Mouse (Mus musculus) forebrain, embryonic 14.5 days (tissue): Measurements from ENCODE around the gene Gm10491. TPM values are rescaled to one million over a fixed set of nuclear protein-coding genes. Genes with fewer than 3 reads are reported as not detected.

Experiments used
- ATAC-seq: fragments of 200-750 bp; cut with Nextera tagmentation; 2 replicates; pipeline ENCODE4 v1.8.0; 2017; ENCODE audit warnings: mild to moderate bottlenecking, moderate library complexity
- DNase-seq: peaks from one replicate; pipeline ENCODE4 v3.0.0-alpha.2; 2015; ENCODE audit warnings: low spot score
- H3K27ac ChIP-seq: fragments of 300-500 bp; sonication (generic); 2 replicates; pipeline ENCODE4 v1.5.1; 2014; ENCODE audit warnings: low read depth, mild to moderate bottlenecking, control low read depth, low read length, moderate library complexity
- H3K27me3 ChIP-seq: fragments of 300-500 bp; sonication (generic); replicated peaks from 2 replicates; pipeline ENCODE4 v1.6.1; 2014; ENCODE audit warnings: low read length, control low read depth, mixed read lengths; ENCODE audit not compliant: control insufficient read depth, insufficient read depth
- H3K36me3 ChIP-seq: fragments of 300-500 bp; sonication (generic); 2 replicates; pipeline ENCODE4 v1.6.1; 2014; ENCODE audit warnings: low read length, control low read depth; ENCODE audit not compliant: control insufficient read depth, insufficient read depth
- H3K4me1 ChIP-seq: fragments of 300-500 bp; sonication (generic); 2 replicates; pipeline ENCODE4 v1.6.1; 2014; ENCODE audit warnings: antibody characterized with exemption, low read length, control low read depth; ENCODE audit not compliant: control insufficient read depth, insufficient read depth
- H3K4me2 ChIP-seq: fragments of 300-500 bp; sonication (generic); 2 replicates; pipeline ENCODE4 v1.6.1; 2014; ENCODE audit warnings: mild to moderate bottlenecking, control low read depth, low read length
- H3K4me3 ChIP-seq: fragments of 300-500 bp; sonication (generic); 2 replicates; pipeline ENCODE4 v1.5.1; 2014; ENCODE audit warnings: low read depth, low read length, control low read depth
- H3K9ac ChIP-seq: fragments of 300-500 bp; sonication (generic); 2 replicates; pipeline ENCODE4 v1.6.1; 2014; ENCODE audit warnings: mild to moderate bottlenecking, low read length, control low read depth, moderate library complexity
- H3K9me3 ChIP-seq: fragments of 300-500 bp; sonication (generic); replicated peaks from 2 replicates; pipeline ENCODE4 v1.6.1; 2016; ENCODE audit warnings: low read length, control low read depth, mixed read lengths; ENCODE audit not compliant: control insufficient read depth
- WGBS: fragments of 180-500 bp; shearing (Covaris S2); extraction: QIAGEN DNeasy Blood & Tissue Kit; methylation state at CpG from one replicate; pipeline ENCODE4 v1.1.7; 2014; 5-methylcytosine and 5-hydroxymethylcytosine counted together
- polyA plus RNA-seq: library from polyadenylated mRNA; unstranded; fragments of >200 nt; fragmentation: Nextera tagmentation; extraction: Ambion mirVana; gene quantifications from 2 replicates; pipeline ENCODE4 v1.2.1, GENCODE M21; 2014

Gm10491 gene
- polyA plus RNA-seq: not detected in 2 replicates

DNA sequence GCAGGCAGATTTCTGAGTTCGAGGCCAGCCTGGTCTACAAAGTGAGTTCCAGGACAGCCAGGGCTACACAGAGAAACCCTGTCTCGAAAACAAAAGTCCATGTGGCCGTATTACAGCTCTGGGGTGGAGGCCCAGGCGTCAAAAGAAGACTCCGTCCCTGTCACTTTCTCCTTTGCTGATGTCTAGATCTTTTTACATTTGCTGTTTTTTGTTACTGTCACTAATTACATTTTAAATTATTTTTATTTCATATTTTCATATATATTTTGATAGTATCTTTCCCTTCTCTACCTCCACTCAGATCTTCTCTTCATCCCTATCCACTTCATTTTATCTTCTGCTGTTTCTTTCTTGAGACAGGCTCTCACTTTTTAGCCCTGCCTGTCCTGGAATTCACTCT is at the start of gene Gm10491:
Gene Gm10491 (minus strand): TSS at position 101 of the 400 bp plus-strand sequence.
- Histone ChIP-seq H3K4me1 (no peaks in the 10 kb centered on the region), H3K27me3 (no peaks in the 10 kb centered on the region), H3K36me3 (0 out of 2 replicates have a peak, but pooled peaks cover 11% of the 10 kb centered on the region), H3K4me2 (no peak within 1 kb of the TSS), H3K9ac (no peak within 1 kb of the TSS), H3K4me3 (no peak within 1 kb of the TSS), H3K9me3 (no peaks in the 10 kb centered on the region), H3K27ac (no peak within 1 kb of the TSS)
- DNase-seq (no peak), ATAC-seq (no peak)
- 80% methylated on average over 5 of the region's 5 CpGs for WGBS

- no peaks in the 10 kb centered on the region for H3K36me3 ChIP-seq
- no peak overlapping the region for H3K9ac ChIP-seq
- H3K9me3 ChIP-seq: no peaks in the 10 kb centered on the region
- H3K27me3 ChIP-seq: no peaks in the 10 kb centered on the region
- no peaks in the 10 kb centered on the region for H3K4me1 ChIP-seq
- H3K4me2 ChIP-seq: no peak overlapping the region
- no peak overlapping the region for H3K27ac ChIP-seq
- DNase-seq (no peak), ATAC-seq (no peak)
- WGBS: 89% methylated on average over 7 of the region's 7 CpGs
- no peak overlapping the region for H3K4me3 ChIP-seq
Measured at GRCm38 (mm10) chrX:7950091-7950490, 42.5 kb upstream of the Gm10491 start.

DNA sequence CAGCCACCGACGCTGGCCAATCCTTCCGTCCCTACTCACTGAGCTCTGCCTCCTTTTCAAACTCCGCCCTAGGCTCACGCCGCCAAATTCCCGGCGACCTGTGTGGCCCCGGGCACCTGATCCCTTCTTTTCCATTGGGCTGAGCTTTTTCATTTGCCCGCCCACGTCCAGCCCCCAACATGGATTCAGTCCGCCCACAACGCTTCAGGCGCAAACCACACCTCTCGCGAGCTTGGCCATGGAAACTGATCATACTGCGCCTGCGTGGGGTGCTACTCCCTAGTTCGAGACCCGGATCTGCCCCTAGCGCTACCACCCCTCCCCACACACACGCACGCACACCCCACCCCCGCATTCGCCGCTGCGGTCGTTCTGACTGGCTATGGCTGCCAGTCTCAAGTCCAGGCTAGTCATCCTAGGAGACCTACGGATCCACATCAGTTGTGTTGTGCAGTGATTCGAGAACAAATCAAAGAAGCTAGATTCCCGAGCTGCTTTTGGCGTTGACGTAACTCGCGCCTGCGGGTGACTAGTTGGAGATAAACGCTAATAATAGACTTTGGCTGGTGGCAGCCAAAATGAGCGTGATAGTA is 40.4 kb upstream of the Gm10491 start:
- ATAC-seq: no peak; the same call in 1 of the 2 replicates
- WGBS: 29% methylated on average over 38 of the region's 38 CpGs
- Histone ChIP-seq H3K27me3 (no peaks in the 10 kb centered on the region), H3K4me1 (no peaks in the 10 kb centered on the region), H3K9me3 (no peaks in the 10 kb centered on the region), H3K4me2 (peak overlapping the region; percentile 41), H3K9ac (peak overlapping the region; percentile 49), H3K36me3 (no peaks in the 10 kb centered on the region), H3K4me3 (peak overlapping the region; percentile 44), H3K27ac (peak overlapping the region; percentile 9; the same call in 1 of the 2 replicates)
- peak; percentile 96 for DNase-seq

- H3K27me3 ChIP-seq: no peaks in the 10 kb centered on the region
- ATAC-seq: peak; percentile 99
- DNase-seq: no peak
- no peaks in the 10 kb centered on the region for H3K36me3 ChIP-seq
- H3K27ac ChIP-seq: peak within 1 kb of the TSS; percentile 36; the same call in 1 of the 2 replicates
- 31% methylated on average over 37 of the region's 37 CpGs for WGBS
- H3K4me3 ChIP-seq: peak within 1 kb of the TSS; percentile 44
- peak within 1 kb of the TSS; percentile 58 for H3K4me2 ChIP-seq
- H3K4me1 ChIP-seq: no peaks in the 10 kb centered on the region
- no peaks in the 10 kb centered on the region for H3K9me3 ChIP-seq
- peak within 1 kb of the TSS; percentile 60 for H3K9ac ChIP-seq
Measured at GRCm38 (mm10) chrX:7947108-7947899, 39.7 kb upstream of the Gm10491 start, which contains the start of gene Hdac6. Hdac6 (minus strand) TSS chrX:7947889.

DNA sequence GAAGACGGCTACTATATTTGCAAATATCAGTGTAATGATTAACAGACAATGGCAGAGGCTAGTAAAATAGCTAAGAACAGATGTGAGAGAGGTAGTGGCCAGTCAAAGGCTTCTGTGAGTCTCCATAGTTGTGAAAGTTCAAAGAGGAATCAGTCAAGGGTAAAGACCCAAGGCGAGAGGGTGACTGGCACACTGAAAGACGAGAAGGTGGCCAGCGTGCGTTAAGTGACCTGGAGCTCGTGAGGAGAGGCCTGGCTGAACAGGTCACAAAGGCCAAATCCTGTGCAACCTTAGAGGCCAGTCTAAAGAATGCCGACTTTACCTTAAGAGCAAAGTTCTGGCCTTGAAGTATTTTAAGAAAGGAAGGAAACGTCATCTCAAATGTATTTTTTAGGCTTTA is 38.0 kb upstream of the Gm10491 start:
- no peaks in the 10 kb centered on the region for H3K27me3 ChIP-seq
- 85% methylated on average over 8 of the region's 8 CpGs for WGBS
- peaks cover 6% of the 10 kb centered on the region; the same call in 1 of the 2 replicates for H3K36me3 ChIP-seq
- no peak overlapping the region for H3K4me2 ChIP-seq
- ATAC-seq (no peak), DNase-seq (no peak)
- H3K4me1 ChIP-seq: no peaks in the 10 kb centered on the region
- H3K27ac ChIP-seq: no peak overlapping the region
- no peak overlapping the region for H3K4me3 ChIP-seq
- H3K9me3 ChIP-seq: no peaks in the 10 kb centered on the region
- no peak overlapping the region for H3K9ac ChIP-seq

DNA sequence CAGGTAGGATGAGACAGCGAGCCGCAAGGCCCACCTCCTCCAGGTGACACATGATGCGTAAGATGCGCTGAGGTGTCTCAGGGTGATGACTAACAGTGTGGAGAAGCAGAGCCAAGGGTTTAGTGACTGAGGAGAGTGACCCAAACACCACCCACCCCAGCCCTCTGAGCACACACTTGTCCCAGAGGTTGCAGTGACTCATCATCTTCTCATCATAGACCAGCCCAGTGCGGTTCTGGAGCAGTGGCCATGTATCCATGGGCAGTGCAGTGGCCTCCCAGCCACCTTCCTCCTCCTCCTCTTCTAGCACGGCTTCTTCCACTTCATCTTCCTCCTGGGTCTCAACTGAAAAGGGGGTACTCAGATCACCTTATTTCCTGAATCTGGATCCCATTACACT is 30.0 kb upstream of the Gm10491 start:
- peaks cover 20% of the 10 kb centered on the region; the same call in 1 of the 2 replicates for H3K36me3 ChIP-seq
- H3K4me3 ChIP-seq: no peak overlapping the region
- H3K4me2 ChIP-seq: no peak overlapping the region
- H3K9me3 ChIP-seq: no peaks in the 10 kb centered on the region
- no peaks in the 10 kb centered on the region for H3K4me1 ChIP-seq
- H3K27ac ChIP-seq: no peak overlapping the region
- WGBS: 89% methylated on average over 6 of the region's 6 CpGs
- no peak overlapping the region for H3K9ac ChIP-seq
- no peak for ATAC-seq
- no peak for DNase-seq
- H3K27me3 ChIP-seq: no peaks in the 10 kb centered on the region

- Histone ChIP-seq H3K27ac (no peak overlapping the region), H3K4me1 (no peaks in the 10 kb centered on the region), H3K36me3 (peaks cover 25% of the 10 kb centered on the region; the same call in 1 of the 2 replicates), H3K9me3 (no peaks in the 10 kb centered on the region), H3K27me3 (no peaks in the 10 kb centered on the region), H3K4me3 (no peak overlapping the region), H3K4me2 (no peak overlapping the region), H3K9ac (no peak overlapping the region)
- no peak for DNase-seq
- WGBS: 66% methylated on average over 11 of the region's 11 CpGs
- no peak for ATAC-seq
Measured at GRCm38 (mm10) chrX:7936874-7937273, 29.2 kb upstream of the Gm10491 start.

DNA sequence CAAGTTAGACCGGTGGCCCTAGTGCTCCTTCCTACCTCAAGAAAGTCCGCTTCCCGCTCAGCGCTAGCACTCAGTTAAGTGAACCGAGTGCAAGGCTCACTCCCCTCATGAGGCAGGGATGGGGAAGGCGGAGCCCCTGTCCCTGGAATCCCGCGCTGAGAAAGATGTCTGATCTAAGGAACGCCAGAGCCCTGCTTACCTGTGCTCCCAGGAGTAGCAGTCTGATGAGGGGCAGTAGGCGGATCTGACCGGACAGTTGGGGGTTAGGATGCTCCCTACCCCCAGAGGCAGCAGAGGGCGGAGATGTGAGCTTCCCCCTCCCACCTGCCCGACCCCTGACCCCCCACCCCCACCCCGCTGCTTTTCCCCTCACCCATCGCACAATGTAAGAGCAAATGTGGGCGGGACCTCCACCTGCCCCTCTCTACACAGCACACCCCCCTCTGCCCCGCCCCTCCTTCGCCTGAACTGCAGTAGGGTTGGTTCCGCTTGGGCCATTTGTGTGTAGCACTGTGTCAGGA is 20.7 kb upstream of the Gm10491 start, which contains the start of gene Eras:
Gene Eras (minus strand): TSS at position 338 of the 521 bp plus-strand sequence.
- Histone ChIP-seq H3K27ac (no peak within 1 kb of the TSS), H3K4me2 (no peak within 1 kb of the TSS), H3K36me3 (peaks cover 27% of the 10 kb centered on the region), H3K4me3 (no peak within 1 kb of the TSS), H3K4me1 (no peaks in the 10 kb centered on the region), H3K9me3 (no peaks in the 10 kb centered on the region), H3K27me3 (no peaks in the 10 kb centered on the region), H3K9ac (no peak within 1 kb of the TSS)
- DNase-seq: no peak
- ATAC-seq: no peak
- 34% methylated on average over 19 of the region's 19 CpGs for whole genome bisulfite sequencing
